Mouse (Mus musculus) midbrain, embryonic 12.5 days (tissue): ENCODE results near the gene Nars2. TPM values are rescaled to one million over a fixed set of nuclear protein-coding genes. Genes with fewer than 3 reads are reported as not detected.
"Not testable (repeated sequence)": the region's sequence is repeated elsewhere in the genome, so short reads cannot be mapped to it uniquely, and the experiment has no call there.

Experiments
- ATAC-seq: fragments of 200-750 bp; cut with Nextera tagmentation; 2 replicates; pipeline ENCODE4 v1.8.0; 2017; ENCODE audit warnings: low read depth, moderate TSS enrichment, moderate library complexity; ENCODE audit not compliant: low FRiP score
- H3K27ac ChIP-seq: fragments of 300-500 bp; sonication (generic); replicated peaks from 2 replicates; pipeline ENCODE4 v1.5.1; 2016; ENCODE audit warnings: mild to moderate bottlenecking
- H3K27me3 ChIP-seq: fragments of 300-500 bp; sonication (generic); 2 replicates; pipeline ENCODE4 v1.6.1; 2016; ENCODE audit warnings: mild to moderate bottlenecking
- H3K36me3 ChIP-seq: fragments of 300-500 bp; sonication (generic); 2 replicates; pipeline ENCODE4 v1.6.1; 2016
- H3K4me1 ChIP-seq: fragments of 300-500 bp; sonication (generic); 2 replicates; pipeline ENCODE4 v1.6.1; 2016
- H3K4me2 ChIP-seq: fragments of 300-500 bp; sonication (generic); replicated peaks from 2 replicates; pipeline ENCODE4 v1.6.1; 2016; ENCODE audit warnings: mild to moderate bottlenecking, moderate library complexity
- H3K4me3 ChIP-seq: fragments of 300-500 bp; sonication (generic); 2 replicates; pipeline ENCODE4 v1.5.1; 2016; ENCODE audit warnings: mild to moderate bottlenecking
- H3K9ac ChIP-seq: fragments of 300-500 bp; sonication (generic); replicated peaks from 2 replicates; pipeline ENCODE4 v1.6.1; 2016; ENCODE audit warnings: mild to moderate bottlenecking, moderate library complexity
- H3K9me3 ChIP-seq: fragments of 300-500 bp; sonication (generic); 2 replicates; pipeline ENCODE4 v1.6.1; 2016; ENCODE audit warnings: mild to moderate bottlenecking
- WGBS: fragments of 180-500 bp; shearing (Covaris S2); methylation state at CpG from one replicate; pipeline ENCODE4 v1.1.7; 2016; 5-methylcytosine and 5-hydroxymethylcytosine counted together
- polyA plus RNA-seq: library from polyadenylated mRNA; unstranded; fragments of >200 nt; fragmentation: Nextera tagmentation; extraction: Ambion mirVana; gene quantifications from 2 replicates; pipeline ENCODE4 v1.2.1, GENCODE M21; 2016

Gene Nars2
- polyA plus RNA-seq, 1 experiment from 2014 or later, result 23.9 TPM

DNA sequence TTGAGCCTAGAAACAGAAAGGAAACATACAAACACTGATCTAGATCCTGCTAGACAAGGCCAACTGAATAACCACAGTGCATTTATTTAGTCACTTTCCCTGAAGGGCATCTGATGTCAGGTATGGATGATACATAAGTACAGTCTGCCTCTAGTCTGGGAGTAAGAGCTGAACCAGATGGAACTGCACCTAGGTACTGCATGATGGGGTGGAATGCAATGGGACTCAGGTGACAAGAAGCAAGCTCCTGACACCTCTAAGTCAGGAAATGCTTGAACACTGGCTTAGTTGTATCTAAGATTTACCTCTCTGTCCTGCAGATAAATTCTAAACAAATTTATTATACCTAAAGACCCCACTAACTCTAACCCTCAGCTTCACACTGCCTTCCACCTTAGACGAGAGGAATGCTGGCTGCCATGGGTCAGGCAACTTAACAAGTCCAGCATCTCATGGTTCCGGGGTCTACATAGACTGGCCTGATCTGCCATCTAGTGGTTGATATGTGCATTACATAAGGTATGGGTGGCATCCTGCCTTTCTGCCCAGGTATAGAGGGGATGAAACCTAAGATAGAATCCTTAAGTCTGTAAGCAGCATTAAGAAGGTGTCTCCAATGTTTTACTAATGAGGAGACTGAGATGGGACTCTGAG is 35.7 kb upstream of the Nars2 start:
- no peak overlapping the region for H3K4me3 ChIP-seq
- peaks cover 4% of the 10 kb centered on the region; the same call in 1 of the 2 replicates for H3K4me1 ChIP-seq
- H3K27ac ChIP-seq, result no peak overlapping the region
- no peak overlapping the region for H3K9ac ChIP-seq
- peak; percentile 38; the same call in 1 of the 2 replicates for ATAC-seq
- H3K4me2 ChIP-seq, result no peak overlapping the region
- H3K36me3 ChIP-seq, result no peaks in the 10 kb centered on the region
- H3K27me3 ChIP-seq, result peaks cover 29% of the 10 kb centered on the region
- H3K9me3 ChIP-seq, result no peaks in the 10 kb centered on the region
- WGBS, result 0% methylated on average over 2 of the region's 2 CpGs

DNA sequence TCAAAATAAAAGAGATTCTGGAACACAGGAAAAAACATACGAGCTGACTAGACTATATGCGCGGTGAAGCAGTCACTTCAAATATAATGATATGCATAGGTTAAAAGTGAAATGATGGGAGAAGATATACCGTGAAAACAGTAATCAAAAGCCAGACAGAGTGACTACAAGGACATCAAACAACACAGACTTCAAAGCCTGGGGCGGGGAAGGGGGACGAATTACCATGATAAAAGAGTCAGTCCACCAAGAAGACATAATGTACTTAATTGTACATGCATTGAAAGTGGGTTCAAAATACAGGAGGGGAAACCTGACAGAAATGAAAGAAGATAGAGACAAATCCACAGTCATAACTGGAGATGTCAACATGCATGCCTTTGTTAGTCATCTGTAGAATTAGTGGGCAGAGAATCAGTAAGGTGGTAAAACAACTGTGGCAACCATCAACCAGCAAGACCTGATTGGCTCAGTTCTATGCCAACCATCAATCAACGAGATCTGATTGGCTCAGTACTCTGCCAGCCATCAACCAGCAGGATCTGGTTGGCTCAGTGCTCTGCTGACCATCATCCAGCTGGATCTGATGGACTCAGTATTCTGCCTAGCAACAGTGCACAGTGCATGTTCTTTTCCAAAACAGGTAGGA is 30.7 kb upstream of the Nars2 start:
- Histone ChIP-seq H3K4me3 (no peak overlapping the region), H3K36me3 (no peaks in the 10 kb centered on the region), H3K9ac (no peak overlapping the region), H3K4me1 (peaks cover 6% of the 10 kb centered on the region; the same call in 1 of the 2 replicates), H3K4me2 (no peak overlapping the region), H3K27ac (no peak overlapping the region), H3K9me3 (no peaks in the 10 kb centered on the region), H3K27me3 (peaks cover 6% of the 10 kb centered on the region; the same call in 1 of the 2 replicates)
- WGBS, result 47% methylated on average over 7 of the region's 7 CpGs
- ATAC-seq, result peak; percentile 57

DNA sequence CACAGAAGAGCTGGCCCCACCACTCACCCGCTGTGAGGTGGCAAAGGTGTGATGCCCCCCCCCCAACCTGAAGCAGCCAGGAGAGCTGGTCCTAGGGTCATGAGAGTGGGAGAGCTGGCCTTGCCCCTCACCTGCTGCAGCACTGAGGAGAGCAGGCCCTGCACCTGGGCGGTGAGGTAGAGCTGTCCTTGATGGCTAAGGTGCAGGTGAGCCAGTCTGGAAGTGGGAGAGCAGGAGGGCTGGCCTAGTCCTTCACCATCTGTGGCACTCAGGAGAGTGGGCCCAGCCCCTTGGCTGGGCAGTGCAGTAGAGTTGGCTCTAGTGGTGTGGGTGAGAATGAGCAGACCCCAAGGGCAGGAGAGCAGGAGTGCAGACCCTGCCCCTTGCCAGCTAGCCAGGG is 28.4 kb upstream of the Nars2 start:
- ATAC-seq, result peak; percentile 57
- Histone ChIP-seq H3K4me2 (no peak overlapping the region), H3K4me3 (no peak overlapping the region), H3K27me3 (no peaks in the 10 kb centered on the region), H3K9me3 (no peaks in the 10 kb centered on the region), H3K27ac (no peak overlapping the region), H3K36me3 (no peaks in the 10 kb centered on the region), H3K4me1 (peaks cover 6% of the 10 kb centered on the region; the same call in 1 of the 2 replicates), H3K9ac (no peak overlapping the region)
- WGBS, result 86% methylated on average over 2 of the region's 2 CpGs

DNA sequence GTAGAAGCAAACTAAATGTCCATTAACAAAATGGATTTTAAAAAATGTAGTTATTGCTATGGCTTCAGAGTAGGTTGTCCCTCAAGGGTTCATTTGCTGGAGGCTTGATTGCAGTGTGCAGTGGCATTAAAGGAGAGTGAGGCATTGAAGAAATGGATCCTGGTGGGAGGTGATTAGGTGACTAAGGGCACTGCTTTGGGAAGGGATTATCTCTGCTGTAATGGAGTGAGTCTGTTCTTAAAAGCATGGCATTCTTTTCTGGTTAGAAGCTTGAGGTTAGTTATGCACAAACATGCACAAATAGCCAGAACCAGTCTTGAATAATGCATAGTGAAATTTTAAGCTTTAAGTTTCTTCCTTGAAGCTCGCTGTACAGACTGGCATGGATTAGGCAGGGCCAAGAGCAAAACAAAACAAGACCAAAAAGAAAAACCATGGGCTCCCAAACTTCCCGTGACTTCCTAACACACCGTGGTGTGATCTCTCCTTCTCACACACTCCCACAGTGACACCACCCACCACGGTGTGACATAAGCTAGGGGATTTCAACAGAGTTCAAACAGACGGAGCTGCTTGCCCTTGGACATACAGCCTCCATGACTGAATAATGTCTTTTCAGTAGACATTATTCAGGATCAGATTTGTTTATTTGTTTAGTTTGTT is 7.5 kb upstream of the Nars2 start:
- ATAC-seq, result peak; percentile 74
- WGBS, result 16% methylated on average over 5 of the region's 5 CpGs
- Histone ChIP-seq H3K4me1 (peaks cover 6% of the 10 kb centered on the region; the same call in 1 of the 2 replicates), H3K36me3 (no peaks in the 10 kb centered on the region), H3K27ac (no peak overlapping the region), H3K4me3 (no peak overlapping the region), H3K9me3 (no peaks in the 10 kb centered on the region), H3K4me2 (no peak overlapping the region), H3K27me3 (peaks cover 7% of the 10 kb centered on the region; the same call in 1 of the 2 replicates), H3K9ac (no peak overlapping the region)

DNA sequence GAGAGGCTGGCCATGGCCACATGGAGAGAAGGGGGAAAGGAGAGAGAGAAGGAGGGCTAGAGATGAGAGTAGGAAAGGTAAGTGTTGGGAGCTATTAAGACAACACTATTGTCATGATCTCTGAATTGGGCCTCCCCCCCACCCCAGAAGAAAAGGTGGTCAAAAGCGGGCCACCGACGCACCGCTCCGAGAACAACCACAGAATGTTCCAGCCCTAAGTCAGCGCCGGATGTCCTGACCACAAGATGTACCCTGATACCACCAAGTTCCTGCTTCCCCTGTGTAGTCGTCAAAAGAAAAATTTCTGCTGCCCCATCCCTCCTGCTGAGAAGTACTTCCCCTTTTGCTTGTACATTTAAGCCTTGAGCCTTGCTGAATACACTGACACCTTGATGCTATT is 4.8 kb upstream of the Nars2 start:
- H3K4me1 ChIP-seq, H3K27me3 ChIP-seq, H3K27ac ChIP-seq, H3K4me2 ChIP-seq, H3K9ac ChIP-seq, H3K4me3 ChIP-seq, H3K36me3 ChIP-seq, H3K9me3 ChIP-seq, ATAC-seq: not testable (repeated sequence)
- WGBS, result 95% methylated on average over 8 of the region's 8 CpGs

DNA sequence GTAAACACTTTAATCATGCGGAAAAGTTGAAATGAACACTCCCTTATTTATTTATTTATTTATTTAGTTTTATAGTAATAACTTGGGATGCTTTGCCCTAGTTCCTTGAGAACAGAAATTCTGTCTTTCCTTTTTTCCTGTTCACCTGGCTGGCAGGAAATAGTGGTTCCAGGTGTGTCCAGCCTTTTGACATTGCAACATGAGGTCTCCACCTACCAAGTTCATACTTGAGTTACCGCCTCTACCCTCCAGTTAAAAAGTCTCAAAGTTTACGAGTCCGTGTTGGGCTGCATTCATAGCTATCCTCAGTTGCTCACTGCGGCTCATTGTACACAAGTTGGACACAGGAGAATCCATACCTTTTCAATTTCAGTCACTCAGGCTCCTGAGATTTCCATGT is 789 bp downstream of the Nars2 start:
- Histone ChIP-seq H3K27ac (no peak overlapping the region), H3K4me3 (peak overlapping the region; percentile 84), H3K36me3 (peaks cover 3% of the 10 kb centered on the region), H3K9me3 (no peaks in the 10 kb centered on the region), H3K9ac (peak overlapping the region; percentile 82), H3K4me1 (peaks cover 9% of the 10 kb centered on the region), H3K4me2 (peak overlapping the region; percentile 84), H3K27me3 (no peaks in the 10 kb centered on the region)
- 39% methylated on average over 5 of the region's 5 CpGs for WGBS
- no peak for ATAC-seq

DNA sequence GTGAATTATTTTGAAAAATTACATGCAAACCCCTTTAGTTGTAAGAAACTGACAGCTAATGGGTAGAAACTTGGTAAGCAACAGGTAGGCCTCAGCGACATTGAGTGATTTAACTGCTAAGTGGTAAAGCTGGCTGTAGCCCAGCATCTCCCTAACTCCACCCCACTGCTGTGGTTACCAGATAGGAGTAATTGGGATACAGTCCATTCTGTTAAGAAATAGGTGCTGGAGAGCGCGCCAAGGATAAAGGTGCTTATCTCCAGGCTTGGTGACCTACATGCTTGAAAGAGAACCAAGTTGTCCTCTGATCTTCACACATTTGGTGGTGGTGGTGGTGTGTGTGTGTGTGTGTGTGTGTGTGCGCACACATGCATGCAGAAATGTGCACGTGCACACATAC is 7.9 kb downstream of the Nars2 start:
- 96% methylated on average over 5 of the region's 5 CpGs for WGBS
- H3K9me3 ChIP-seq, result no peaks in the 10 kb centered on the region
- H3K4me3 ChIP-seq, result no peak overlapping the region
- no peak overlapping the region for H3K9ac ChIP-seq
- ATAC-seq, result no peak
- peaks cover 36% of the 10 kb centered on the region for H3K36me3 ChIP-seq
- no peaks in the 10 kb centered on the region for H3K27me3 ChIP-seq
- H3K27ac ChIP-seq, result no peak overlapping the region
- no peak overlapping the region for H3K4me2 ChIP-seq
- no peaks in the 10 kb centered on the region for H3K4me1 ChIP-seq

DNA sequence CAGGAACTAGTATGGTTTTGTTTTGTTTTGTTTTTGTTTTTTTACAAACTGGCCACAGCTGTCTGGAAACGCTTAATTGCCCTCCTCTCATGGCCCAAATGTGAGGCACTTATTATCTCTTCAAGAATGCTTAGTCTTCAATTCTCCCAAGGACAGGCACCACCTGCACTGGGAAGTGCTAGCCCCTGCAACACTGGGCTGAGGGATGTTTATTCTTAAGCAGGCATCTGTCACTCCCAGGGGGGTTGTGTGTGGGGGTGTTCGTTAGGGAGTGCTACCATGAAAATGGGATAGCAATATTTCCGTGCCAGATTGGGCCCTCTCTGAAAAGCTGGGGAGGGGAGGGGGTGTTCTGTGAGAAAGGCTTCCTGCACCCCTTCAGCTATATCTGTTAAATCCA is 15.9 kb downstream of the Nars2 start:
- Histone ChIP-seq H3K4me3 (no peak overlapping the region), H3K27me3 (no peaks in the 10 kb centered on the region), H3K4me2 (no peak overlapping the region), H3K9me3 (no peaks in the 10 kb centered on the region), H3K27ac (no peak overlapping the region), H3K4me1 (peaks cover 2% of the 10 kb centered on the region; the same call in 1 of the 2 replicates), H3K9ac (no peak overlapping the region), H3K36me3 (no peaks in the 10 kb centered on the region)
- WGBS, result 64% methylated on average over 3 of the region's 3 CpGs
- ATAC-seq, result no peak

DNA sequence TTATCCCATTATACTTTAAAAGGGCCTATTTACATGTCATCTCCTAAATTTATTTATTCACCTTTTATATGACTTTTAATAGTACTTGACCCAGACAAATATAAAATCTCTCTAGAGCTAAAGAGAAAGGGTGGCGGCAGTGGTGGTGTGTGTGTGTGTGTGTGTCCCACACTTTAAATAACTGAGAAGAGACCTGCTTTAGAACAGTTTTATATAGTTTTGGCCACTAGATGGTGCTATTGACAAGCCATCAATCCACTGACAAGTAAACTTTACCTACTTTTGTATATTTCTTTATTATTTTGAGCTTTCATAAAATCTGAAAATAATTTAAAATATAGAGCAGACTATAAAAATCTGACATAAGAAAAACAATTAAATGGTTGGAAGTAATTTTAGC is 19.1 kb downstream of the Nars2 start:
- H3K4me3 ChIP-seq, result no peak overlapping the region
- no peak for ATAC-seq

DNA sequence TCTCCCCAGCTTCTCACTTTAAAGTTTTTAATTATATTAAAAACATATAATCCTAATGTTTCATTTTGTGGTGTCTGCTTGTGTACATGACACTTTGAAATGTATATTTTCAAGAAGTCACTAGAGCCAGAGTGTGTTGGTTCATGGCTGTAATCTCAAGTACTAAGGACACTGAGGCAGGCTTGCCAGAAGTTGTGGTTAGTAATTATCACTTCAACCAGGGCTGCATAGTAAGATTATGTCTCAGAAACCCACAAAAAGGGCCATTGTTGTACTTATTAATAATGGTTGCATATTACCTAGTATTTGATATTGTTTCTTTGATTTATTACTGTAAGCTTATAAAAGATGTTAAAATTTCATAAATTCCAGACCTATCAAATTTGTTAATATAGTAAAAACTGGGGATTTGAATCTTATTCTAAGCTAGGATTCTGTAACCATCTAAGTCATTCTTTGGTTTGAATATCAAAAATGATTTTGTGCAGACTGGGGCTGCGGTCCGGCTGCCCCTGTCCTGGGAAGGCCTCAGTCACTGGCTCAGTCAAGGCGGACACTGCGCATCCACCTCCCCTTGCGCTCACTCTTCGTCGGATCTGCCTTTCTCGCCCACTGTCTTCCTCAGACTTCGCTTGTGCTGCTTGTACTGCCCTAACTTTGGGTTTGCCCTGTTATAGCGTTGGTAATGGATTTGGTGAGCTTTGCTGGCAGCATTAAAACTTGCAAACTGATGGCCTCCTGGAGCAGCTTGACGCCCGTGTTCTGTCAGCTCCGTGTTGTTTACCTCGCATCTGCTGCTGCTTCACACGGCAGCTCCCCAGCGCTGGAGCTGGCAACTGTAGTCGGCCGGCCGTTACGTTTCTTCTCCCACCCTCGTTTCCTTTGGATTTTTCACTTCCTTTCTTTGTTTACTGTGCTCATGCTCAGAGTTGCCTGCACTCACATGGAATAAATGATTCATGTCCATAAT is 20.0 kb downstream of the Nars2 start:
- Histone ChIP-seq H3K4me1 (peaks cover 6% of the 10 kb centered on the region; the same call in 1 of the 2 replicates), H3K36me3 (no peaks in the 10 kb centered on the region), H3K4me2 (no peak overlapping the region), H3K4me3 (no peak overlapping the region), H3K27ac (no peak overlapping the region), H3K27me3 (no peaks in the 10 kb centered on the region), H3K9ac (no peak overlapping the region), H3K9me3 (no peaks in the 10 kb centered on the region)
- WGBS, result 77% methylated on average over 21 of the region's 21 CpGs
- no peak for ATAC-seq

More for the DNA sequence above, 19.1 kb downstream of the Nars2 start:
- no peak overlapping the region for H3K27ac ChIP-seq
- peaks cover 6% of the 10 kb centered on the region; the same call in 1 of the 2 replicates for H3K4me1 ChIP-seq
- no peak overlapping the region for H3K4me2 ChIP-seq
- H3K27me3 ChIP-seq, result no peaks in the 10 kb centered on the region
- no peak overlapping the region for H3K9ac ChIP-seq
- H3K9me3 ChIP-seq, result no peaks in the 10 kb centered on the region
- WGBS, result 32% methylated on average over 1 of the region's 1 CpGs
- no peaks in the 10 kb centered on the region for H3K36me3 ChIP-seq

DNA sequence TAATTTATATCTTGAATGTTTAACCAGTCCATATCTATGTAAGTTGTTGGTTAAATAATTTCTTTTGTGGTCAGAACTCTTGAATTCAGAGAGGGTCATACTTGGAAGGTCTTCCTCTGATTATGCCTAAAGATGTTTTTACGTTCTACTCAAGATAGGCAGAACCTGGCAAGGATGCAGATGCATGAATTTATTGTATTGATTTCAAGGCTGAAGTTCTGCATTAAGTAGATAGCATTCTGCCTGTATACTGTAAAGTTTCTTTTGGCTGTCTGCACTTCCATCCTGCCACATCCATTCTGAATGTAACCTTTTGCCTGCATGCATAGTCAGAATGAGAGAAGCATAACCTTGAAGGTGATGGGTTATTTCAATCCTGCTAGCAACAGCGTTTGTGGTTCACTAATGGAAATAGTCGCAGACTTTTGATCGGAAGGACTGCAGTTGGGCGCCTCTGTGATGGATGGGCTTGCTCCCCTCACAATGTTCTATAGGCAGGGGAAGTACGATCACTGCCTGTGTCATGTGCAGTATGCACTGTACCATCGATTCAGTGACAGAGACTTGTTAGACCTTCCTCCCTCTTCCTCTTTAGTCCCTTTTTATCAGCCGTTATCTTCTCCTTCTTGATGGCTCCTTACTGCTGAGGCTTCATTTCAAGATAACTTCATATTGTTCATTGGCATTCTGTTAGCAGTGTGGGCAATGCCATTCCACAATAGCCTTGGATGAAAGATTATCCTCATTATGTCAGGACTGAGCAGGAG is 21.0 kb downstream of the Nars2 start:
- Histone ChIP-seq H3K27me3 (no peaks in the 10 kb centered on the region), H3K4me2 (no peak overlapping the region), H3K4me3 (no peak overlapping the region), H3K9ac (no peak overlapping the region), H3K36me3 (no peaks in the 10 kb centered on the region), H3K9me3 (no peaks in the 10 kb centered on the region), H3K27ac (no peak overlapping the region), H3K4me1 (peaks cover 4% of the 10 kb centered on the region; the same call in 1 of the 2 replicates)
- no peak for ATAC-seq
- WGBS, result 87% methylated on average over 8 of the region's 8 CpGs
